Mouse (Mus musculus) R1 (cell line): ENCODE results near the gene Gm49380.

ENCODE experiments used
- DNase-seq: peaks from one replicate; pipeline ENCODE4 v3.0.0-alpha.2; 2018; ENCODE audit warnings: low read depth, low spot score

The Gm49380 gene

DNA sequence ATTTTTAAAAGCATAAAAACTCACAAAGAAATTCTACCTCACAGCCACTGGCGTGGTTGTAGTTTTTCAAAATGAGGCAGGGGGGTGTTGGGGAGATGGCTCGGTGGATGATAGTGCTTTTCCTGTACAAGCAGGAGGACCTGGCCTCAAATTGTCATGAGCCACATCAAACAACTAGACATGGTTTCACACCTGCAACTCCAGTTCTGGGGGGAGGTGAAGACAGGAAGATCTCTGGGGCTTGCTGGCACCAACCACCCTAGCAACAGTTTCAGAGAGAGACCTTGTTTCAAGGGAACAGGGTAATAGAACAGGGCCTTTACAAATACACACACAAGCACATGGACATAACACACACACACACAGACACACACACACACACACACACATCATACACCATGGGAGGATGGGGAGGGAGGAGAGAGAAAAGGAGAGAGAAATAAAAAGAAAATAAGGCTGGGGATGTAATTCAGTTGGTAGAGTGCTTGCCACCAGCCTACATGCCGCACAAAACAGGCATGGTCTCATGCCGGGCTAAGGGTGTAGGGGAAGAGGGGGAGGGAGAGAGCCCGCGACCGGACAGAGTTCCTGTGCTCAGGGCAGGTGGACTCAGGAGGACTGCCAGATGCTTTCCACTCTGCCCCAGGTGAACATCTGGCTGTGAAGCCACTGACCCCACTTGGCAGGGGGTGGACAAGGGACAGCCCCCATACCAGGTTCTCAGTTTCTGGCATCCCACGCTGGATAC lies 91.0 kb downstream of the Gm49380 start:
- DNase-seq: no peak

DNA sequence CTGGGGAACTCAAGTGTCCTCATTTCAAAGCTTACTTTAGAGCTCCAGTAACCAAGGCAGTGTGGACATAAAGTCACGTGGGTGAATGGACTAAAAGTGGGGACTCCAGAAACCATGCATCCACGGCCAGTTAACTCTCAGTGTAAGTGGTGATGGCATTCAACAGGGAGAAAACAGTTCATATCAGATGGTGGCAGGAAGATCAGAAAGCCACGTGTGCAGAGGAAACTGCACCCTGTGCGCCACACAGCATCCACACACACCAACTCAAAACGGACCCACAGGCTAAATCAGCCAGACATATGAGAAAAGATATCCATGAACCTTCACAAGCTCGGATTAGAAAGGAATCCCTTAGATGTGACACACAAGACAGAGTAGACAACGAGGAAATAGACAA lies 93.3 kb downstream of the Gm49380 start:
- no peak for DNase-seq

DNA sequence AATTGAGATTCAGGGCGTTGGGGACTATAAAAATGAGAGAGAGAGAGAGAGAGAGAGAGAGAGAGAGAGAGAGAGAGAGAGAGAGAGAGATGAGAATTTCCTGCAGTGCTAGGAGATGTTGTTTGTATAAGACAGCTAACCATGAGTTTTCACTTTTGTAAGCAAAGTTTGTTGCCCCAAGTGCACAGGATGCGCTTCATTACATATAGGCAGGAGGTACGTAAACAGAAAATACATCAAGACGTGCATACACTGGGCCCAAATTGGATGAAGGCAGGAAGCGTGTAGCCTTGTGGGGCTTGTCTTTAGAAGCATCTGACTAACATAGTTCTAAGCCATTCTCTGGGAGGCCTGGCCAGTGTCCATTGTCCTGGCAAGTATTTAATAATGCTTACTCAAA lies 95.5 kb downstream of the Gm49380 start:
- no peak for DNase-seq
